8 mouse cellular contexts compared by ENCODE assay signal in the genomic region with DNA sequence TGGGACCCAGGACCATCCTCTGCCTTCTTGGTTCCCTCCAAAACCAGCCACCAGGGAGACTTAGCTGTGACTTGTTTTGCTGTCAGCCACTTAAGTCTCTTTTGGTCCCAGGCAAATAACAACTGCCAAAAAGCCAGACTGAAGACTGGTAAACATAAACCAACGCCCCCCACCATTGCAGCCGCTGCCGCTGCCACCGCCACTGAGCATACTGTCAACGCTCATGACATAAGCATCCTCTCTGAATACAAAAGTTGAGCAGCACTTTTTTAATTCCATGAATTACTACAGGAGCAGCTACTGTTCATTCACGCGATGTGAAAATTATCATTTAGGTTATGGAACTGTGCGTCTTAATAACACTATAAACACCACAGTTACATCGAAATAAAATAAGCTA. TPM values are rescaled to one million over a fixed set of nuclear protein-coding genes. Genes with fewer than 3 reads are reported as not detected.
DNase-seq lines count a peak whose midpoint lies in the region; ATAC-seq and TF ChIP-seq lines count a peak whose summit lies in the region.

No protein-coding gene starts in this region.

- no peak for ATAC-seq in heart, embryonic 13.5 days (ENCODE audit: extremely low read depth, insufficient number of reproducible peaks, low FRiP score, low TSS enrichment)
- no peak for ATAC-seq in hindbrain, embryonic 13.5 days (ENCODE audit: low FRiP score)
- ATAC-seq in midbrain, embryonic 14.5 days (ENCODE audit: low FRiP score, low TSS enrichment) = no peak

- in situ Hi-C loops in ES-E14 (cut with MboI; ENCODE audit: low sequenced_read_pairs in 2 of 2, unreplicated experiment in 2 of 2) = no loop called here

- H3K4me3 ChIP-seq in heart, embryonic 13.5 days = peak overlapping the region; percentile 77
- H3K4me3 ChIP-seq in ES-E14 (ENCODE audit: insufficient read depth in 1 of 2, low read depth in 1 of 2, low read length in 2 of 2, poor library complexity in 1 of 2, severe bottlenecking in 1 of 2) = peak overlapping the region; percentile 72 to 90; a peak in 3 of 4 replicates
- H3K4me3 ChIP-seq in hindbrain, embryonic 13.5 days = peak overlapping the region; percentile 80
- H3K4me3 ChIP-seq in midbrain, embryonic 14.5 days (replicated peaks; ENCODE audit: low read depth, low read length) = peak overlapping the region; percentile 80

- no peak overlapping the region for H3K27ac ChIP-seq in heart, embryonic 13.5 days (replicated peaks)
- H3K27ac ChIP-seq in ES-E14 (ENCODE audit: insufficient read depth, low read depth, low read length, poor library complexity, severe bottlenecking) = no peak overlapping the region
- H3K27ac ChIP-seq in hindbrain, embryonic 13.5 days = no peak overlapping the region
- H3K27ac ChIP-seq in midbrain, embryonic 14.5 days (replicated peaks; ENCODE audit: low read depth, low read length) = no peak overlapping the region

- peak overlapping the region; percentile 92 for H3K9ac ChIP-seq in heart, embryonic 13.5 days
- no peak overlapping the region for H3K9ac ChIP-seq in ES-E14 (ENCODE audit: insufficient read depth, low read depth, low read length, poor library complexity, severe bottlenecking)
- H3K9ac ChIP-seq in hindbrain, embryonic 13.5 days = peak overlapping the region; percentile 84
- peak overlapping the region; percentile 82; the same call in 1 of the 2 replicates for H3K9ac ChIP-seq in midbrain, embryonic 14.5 days (replicated peaks; ENCODE audit: low read length)

- no peaks in the 10 kb centered on the region for H3K9me3 ChIP-seq in heart, embryonic 13.5 days
- H3K9me3 ChIP-seq in ES-E14 (ENCODE audit: control insufficient read depth, insufficient read depth, low read depth, low read length) = no peaks in the 10 kb centered on the region
- H3K9me3 ChIP-seq in hindbrain, embryonic 13.5 days = no peaks in the 10 kb centered on the region
- no peaks in the 10 kb centered on the region for H3K9me3 ChIP-seq in midbrain, embryonic 14.5 days (ENCODE audit: control insufficient read depth, low read length)

- WGBS in heart, embryonic 13.5 days = 16% methylated on average over 9 of the region's 9 CpGs
- WGBS in hindbrain, embryonic 13.5 days = 20% methylated on average over 9 of the region's 9 CpGs
- WGBS in midbrain, embryonic 14.5 days = 20% methylated on average over 9 of the region's 9 CpGs

- peaks cover 56% of the 10 kb centered on the region for H3K4me1 ChIP-seq in heart, embryonic 13.5 days
- peaks cover 0 to 3% of the 10 kb centered on the region in 2 experiments; a peak in 1 of 4 replicates for H3K4me1 ChIP-seq in ES-E14 (ENCODE audit: control insufficient read depth in 2 of 2, insufficient read depth in 2 of 2, low read length in 2 of 2, poor library complexity in 1 of 2)
- peaks cover 15% of the 10 kb centered on the region for H3K4me1 ChIP-seq in hindbrain, embryonic 13.5 days (replicated peaks)
- peaks cover 7% of the 10 kb centered on the region for H3K4me1 ChIP-seq in midbrain, embryonic 14.5 days (ENCODE audit: control insufficient read depth, insufficient read depth, low read length)

- no peaks in the 10 kb centered on the region for H3K36me3 ChIP-seq in heart, embryonic 13.5 days
- H3K36me3 ChIP-seq in ES-E14 (ENCODE audit: control insufficient read depth, insufficient read depth, low read length, poor library complexity, severe bottlenecking) = no peaks in the 10 kb centered on the region
- no peaks in the 10 kb centered on the region for H3K36me3 ChIP-seq in hindbrain, embryonic 13.5 days
- H3K36me3 ChIP-seq in midbrain, embryonic 14.5 days (ENCODE audit: control insufficient read depth, insufficient read depth, low read length) = no peaks in the 10 kb centered on the region

- no peak for DNase-seq in heart, adult 8-10 months (ENCODE audit: low spot score)
- no peak for DNase-seq in ES-E14 (ENCODE audit: low read depth, low spot score)
- peak; percentile 23 for DNase-seq in midbrain, embryonic 14.5 days
- no peak for DNase-seq in adrenal gland, postnatal 14 days
- no peak for DNase-seq in cerebellum, adult 8-10 months
- DNase-seq in left cerebral cortex, adult 18-20 months (ENCODE audit: low spot score in 2 of 2) = no peak

- H3K4me2 ChIP-seq in heart, embryonic 13.5 days = peak overlapping the region; percentile 84
- H3K4me2 ChIP-seq in hindbrain, embryonic 13.5 days = peak overlapping the region; percentile 86
- H3K4me2 ChIP-seq in midbrain, embryonic 14.5 days (ENCODE audit: low read length) = peak overlapping the region; percentile 77

- H3K27me3 ChIP-seq in heart, embryonic 13.5 days (replicated peaks) = no peaks in the 10 kb centered on the region
- 0 out of 2 replicates have a peak, but pooled peaks cover 4% of the 10 kb centered on the region for H3K27me3 ChIP-seq in hindbrain, embryonic 13.5 days
- H3K27me3 ChIP-seq in midbrain, embryonic 14.5 days (ENCODE audit: control insufficient read depth, insufficient read depth, low read length) = no peaks in the 10 kb centered on the region

TF ChIP-seq in ES-E14, 5 proteins besides CTCF, POLR2A, EP300 and RAD21:
- no peak for TF ChIP-seq ZNF384 (IDR thresholded peaks at IDR 0.05; ENCODE audit: low read depth, low read length)
- TF ChIP-seq ZC3H11A (IDR thresholded peaks at IDR 0.05; ENCODE audit: borderline replicate concordance, low read depth, low read length) = no peak
- no peak for TF ChIP-seq MAFK (IDR thresholded peaks at IDR 0.05; ENCODE audit: insufficient read depth, low read depth, low read length)
- TF ChIP-seq HCFC1 (IDR thresholded peaks at IDR 0.05; ENCODE audit: borderline replicate concordance, insufficient read depth, low read length) = no peak
- no peak for TF ChIP-seq CHD2 (IDR thresholded peaks at IDR 0.05; ENCODE audit: low read depth, low read length)

RNA-seq across cellular contexts. Expression of gene Rras2, which starts 1.6 kb away (rescaled TPM):
- 47.2 and 48.0 TPM in 2 replicates for polyA plus RNA-seq in heart, embryonic 13.5 days (2015; fragmentation: Nextera tagmentation; extraction: Ambion mirVana)
- total RNA-seq in heart, adult 8-10 months (2022) = 10 to 100 TPM; 42.5 to 68.2 (median 55.1) TPM
- 29.4 and 44.0 TPM in 2 replicates for total RNA-seq in ES-E14 (2012; rRNA removed)
- 15.8 and 17.6 TPM in 2 replicates for polyA plus RNA-seq in hindbrain, embryonic 13.5 days (2015; fragmentation: Nextera tagmentation; extraction: Ambion mirVana)
- polyA plus RNA-seq in midbrain, embryonic 14.5 days (2014; fragmentation: Nextera tagmentation; extraction: Ambion mirVana) = 18.2 and 23.9 TPM in 2 replicates
- 36.1 and 44.4 TPM in 2 replicates for total RNA-seq in adrenal gland, postnatal 14 days (2021)
- 10 to 100 TPM; 13.9 to 15.7 TPM for total RNA-seq in left cerebral cortex, adult 18-20 months (2021)
